Mouse (Mus musculus): ENCODE measurements at regions not wholly inside any gene's neighbourhood (a gene's known extent, or its start where the extent isn't known, plus 50 kb on each side); places are given as distances from the start of the nearest gene placed in this dataset.

- Histone ChIP-seq H3K9ac (replicated peaks) (no peak overlapping the region), H3K27me3 (ENCODE audit: insufficient read depth, low read length) (no peaks in the 10 kb centered on the region), H3K27ac (ENCODE audit: low read depth) (no peak overlapping the region), H3K4me2 (ENCODE audit: low read depth, low read length) (no peak overlapping the region), H3K4me3 (ENCODE audit: low read depth, low read length) (no peak overlapping the region), H3K4me1 (ENCODE audit: insufficient read depth) (no peaks in the 10 kb centered on the region), H3K36me3 (replicated peaks; ENCODE audit: insufficient read depth, low read length) (no peaks in the 10 kb centered on the region), H3K9me3 (ENCODE audit: low read length) (no peaks in the 10 kb centered on the region)
- TF ChIP-seq EP300 (IDR thresholded peaks at IDR 0.05; ENCODE audit: low read depth) (no peak), CTCF (IDR thresholded peaks at IDR 0.05; ENCODE audit: low read depth) (no peak)
- 71% methylated on average over 7 of the region's 7 CpGs for WGBS (ENCODE audit: insufficient replicate concordance)
- ATAC-seq (no peak), DNase-seq (no peak)
These were observed 129.6 kb upstream of the Med14 start for GRCm38 (mm10) chrX:12891468-12891867.

GRCm38 (mm10) chrX:12889482-12889808, 127.6 kb upstream of the Med14 start:
- H3K9me3 ChIP-seq (ENCODE audit: low read length) = no peaks in the 10 kb centered on the region
- H3K27ac ChIP-seq (ENCODE audit: low read depth) = no peak overlapping the region
- no peaks in the 10 kb centered on the region for H3K36me3 ChIP-seq (replicated peaks; ENCODE audit: insufficient read depth, low read length)
- H3K9ac ChIP-seq (replicated peaks) = no peak overlapping the region
- H3K4me3 ChIP-seq (ENCODE audit: low read depth, low read length) = no peak overlapping the region
- H3K4me1 ChIP-seq (ENCODE audit: insufficient read depth) = no peaks in the 10 kb centered on the region
- 63% methylated on average over 3 of the region's 3 CpGs for WGBS (ENCODE audit: insufficient replicate concordance)
- ATAC-seq = no peak
- no peak for DNase-seq
- no peaks in the 10 kb centered on the region for H3K27me3 ChIP-seq (ENCODE audit: insufficient read depth, low read length)
- H3K4me2 ChIP-seq (ENCODE audit: low read depth, low read length) = no peak overlapping the region
- TF ChIP-seq EP300 (IDR thresholded peaks at IDR 0.05; ENCODE audit: low read depth) (no peak), CTCF (IDR thresholded peaks at IDR 0.05; ENCODE audit: low read depth) (no peak)

DNA sequence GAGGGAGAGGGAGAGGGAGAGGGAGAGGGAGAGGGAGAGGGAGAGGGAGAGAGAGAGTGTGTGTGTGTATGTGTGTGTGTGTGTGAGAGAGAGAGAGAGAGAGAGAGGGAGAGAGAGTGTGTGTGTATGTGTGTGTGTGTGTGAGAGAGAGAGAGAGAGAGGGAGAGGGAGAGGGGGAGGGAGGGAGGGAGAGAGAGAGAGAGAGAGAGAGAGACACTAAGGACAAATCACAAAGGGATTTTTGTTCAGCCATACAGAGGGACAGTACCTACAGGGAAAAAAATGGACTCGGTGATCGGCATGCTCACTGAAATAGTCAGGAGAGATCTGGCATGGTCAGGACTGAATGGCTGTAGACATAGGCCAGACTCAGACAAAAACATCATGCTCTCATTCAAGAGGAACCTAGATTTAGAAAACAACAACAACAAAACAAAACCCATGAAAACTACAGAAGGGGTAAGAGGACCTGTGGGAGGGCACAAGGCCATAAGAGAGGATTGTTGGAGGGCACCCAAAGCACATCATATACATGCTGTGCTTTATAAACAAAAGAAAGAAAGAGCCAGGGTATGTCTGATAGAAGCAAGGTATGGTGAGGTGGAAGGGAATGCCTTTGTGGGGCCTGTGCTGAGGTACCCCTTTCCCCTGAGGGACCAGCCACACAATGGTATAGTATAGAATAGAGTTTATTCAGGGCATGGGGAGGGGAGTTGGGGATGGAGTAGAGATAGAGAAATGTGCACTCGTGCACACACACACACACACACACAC, 127.0 kb upstream of the Med14 start:
- no peak for TF ChIP-seq CTCF (IDR thresholded peaks at IDR 0.05; ENCODE audit: low read depth)
- no peaks in the 10 kb centered on the region for H3K4me1 ChIP-seq (ENCODE audit: insufficient read depth)
- no peak overlapping the region for H3K4me3 ChIP-seq (ENCODE audit: low read depth, low read length)
- WGBS (ENCODE audit: insufficient replicate concordance) = 63% methylated on average over 3 of the region's 3 CpGs
- no peak overlapping the region for H3K27ac ChIP-seq (ENCODE audit: low read depth)
- no peaks in the 10 kb centered on the region for H3K27me3 ChIP-seq (ENCODE audit: insufficient read depth, low read length)
- no peak overlapping the region for H3K4me2 ChIP-seq (ENCODE audit: low read depth, low read length)
- H3K9me3 ChIP-seq (ENCODE audit: low read length) = no peaks in the 10 kb centered on the region
- no peaks in the 10 kb centered on the region for H3K36me3 ChIP-seq (replicated peaks; ENCODE audit: insufficient read depth, low read length)
- no peak for DNase-seq
- H3K9ac ChIP-seq (replicated peaks) = no peak overlapping the region
- ATAC-seq = no peak; the same call in 1 of the 2 replicates

GRCm38 (mm10) chrX:12888010-12888707, 126.3 kb upstream of the Med14 start:
- H3K4me2 ChIP-seq (ENCODE audit: low read depth, low read length) = peak overlapping the region; percentile 18; the same call in 1 of the 2 replicates
- H3K9ac ChIP-seq (replicated peaks) = no peak overlapping the region
- H3K27ac ChIP-seq (ENCODE audit: low read depth) = peak overlapping the region; percentile 44; the same call in 1 of the 2 replicates
- peak; percentile 78 for ATAC-seq
- no peak for DNase-seq
- H3K4me3 ChIP-seq (ENCODE audit: low read depth, low read length) = no peak overlapping the region
- H3K9me3 ChIP-seq (ENCODE audit: low read length) = no peaks in the 10 kb centered on the region
- no peaks in the 10 kb centered on the region for H3K27me3 ChIP-seq (ENCODE audit: insufficient read depth, low read length)
- WGBS (ENCODE audit: insufficient replicate concordance) = 64% methylated on average over 11 of the region's 11 CpGs
- no peaks in the 10 kb centered on the region for H3K36me3 ChIP-seq (replicated peaks; ENCODE audit: insufficient read depth, low read length)
- no peaks in the 10 kb centered on the region for H3K4me1 ChIP-seq (ENCODE audit: insufficient read depth)
- TF ChIP-seq CTCF (IDR thresholded peaks at IDR 0.05; ENCODE audit: low read depth) = no peak

DNA sequence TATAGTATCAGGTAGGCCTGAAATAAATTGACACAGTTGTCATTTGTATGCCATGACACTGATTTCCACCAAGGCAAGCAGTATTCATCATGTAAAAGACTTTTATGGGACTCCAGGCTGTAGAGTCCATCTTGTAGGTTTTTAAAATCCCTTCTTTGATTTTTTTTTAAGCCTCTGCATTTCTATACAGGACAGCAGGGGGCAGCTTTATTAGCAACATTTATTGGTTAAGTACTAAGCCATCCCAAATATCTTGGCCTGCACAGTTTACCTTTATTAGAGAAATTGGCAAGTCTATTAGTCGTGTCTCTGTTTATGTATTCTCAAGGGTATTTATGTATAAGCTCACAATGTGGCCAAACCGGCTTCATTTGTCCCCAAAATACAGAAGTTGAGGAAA, 125.6 kb upstream of the Med14 start:
- DNase-seq = no peak
- H3K4me1 ChIP-seq (ENCODE audit: insufficient read depth) = no peaks in the 10 kb centered on the region
- no peak for ATAC-seq
- 0 out of 2 replicates have a peak, but pooled peaks have one; percentile 18 for TF ChIP-seq CTCF (IDR thresholded peaks at IDR 0.05; ENCODE audit: low read depth)
- no peak for TF ChIP-seq EP300 (IDR thresholded peaks at IDR 0.05; ENCODE audit: low read depth)
- no peaks in the 10 kb centered on the region for H3K9me3 ChIP-seq (ENCODE audit: low read length)
- H3K27ac ChIP-seq (ENCODE audit: low read depth) = no peak overlapping the region
- H3K27me3 ChIP-seq (ENCODE audit: insufficient read depth, low read length) = no peaks in the 10 kb centered on the region
- H3K36me3 ChIP-seq (replicated peaks; ENCODE audit: insufficient read depth, low read length) = no peaks in the 10 kb centered on the region
- no peak overlapping the region for H3K9ac ChIP-seq (replicated peaks)
- H3K4me2 ChIP-seq (ENCODE audit: low read depth, low read length) = no peak overlapping the region
- H3K4me3 ChIP-seq (ENCODE audit: low read depth, low read length) = no peak overlapping the region
- WGBS (ENCODE audit: insufficient replicate concordance) = 45% methylated on average over 2 of the region's 2 CpGs

- no peak overlapping the region; the same call in 1 of the 2 replicates for H3K4me3 ChIP-seq (ENCODE audit: low read depth, low read length)
- H3K9me3 ChIP-seq (ENCODE audit: low read length) = no peaks in the 10 kb centered on the region
- H3K27me3 ChIP-seq (ENCODE audit: insufficient read depth, low read length) = no peaks in the 10 kb centered on the region
- DNase-seq (no peak), ATAC-seq (0 out of 2 replicates have a peak, but pooled peaks have one; percentile 35)
- H3K4me1 ChIP-seq (ENCODE audit: insufficient read depth) = no peaks in the 10 kb centered on the region
- peak overlapping the region; percentile 51 for H3K4me2 ChIP-seq (ENCODE audit: low read depth, low read length)
- TF ChIP-seq EP300 (IDR thresholded peaks at IDR 0.05; ENCODE audit: low read depth) = no peak
- no peak for TF ChIP-seq CTCF (IDR thresholded peaks at IDR 0.05; ENCODE audit: low read depth)
- no peak overlapping the region for H3K9ac ChIP-seq (replicated peaks)
- no peaks in the 10 kb centered on the region for H3K36me3 ChIP-seq (replicated peaks; ENCODE audit: insufficient read depth, low read length)
- H3K27ac ChIP-seq (ENCODE audit: low read depth) = no peak overlapping the region
- WGBS (ENCODE audit: insufficient replicate concordance) = 30% methylated on average over 18 of the region's 18 CpGs
These were observed 124.5 kb upstream of the Med14 start for GRCm38 (mm10) chrX:12886160-12887048.

All from liver, postnatal 0 days (tissue).